7 mouse cellular contexts compared by ENCODE assay signal in the genomic region with DNA sequence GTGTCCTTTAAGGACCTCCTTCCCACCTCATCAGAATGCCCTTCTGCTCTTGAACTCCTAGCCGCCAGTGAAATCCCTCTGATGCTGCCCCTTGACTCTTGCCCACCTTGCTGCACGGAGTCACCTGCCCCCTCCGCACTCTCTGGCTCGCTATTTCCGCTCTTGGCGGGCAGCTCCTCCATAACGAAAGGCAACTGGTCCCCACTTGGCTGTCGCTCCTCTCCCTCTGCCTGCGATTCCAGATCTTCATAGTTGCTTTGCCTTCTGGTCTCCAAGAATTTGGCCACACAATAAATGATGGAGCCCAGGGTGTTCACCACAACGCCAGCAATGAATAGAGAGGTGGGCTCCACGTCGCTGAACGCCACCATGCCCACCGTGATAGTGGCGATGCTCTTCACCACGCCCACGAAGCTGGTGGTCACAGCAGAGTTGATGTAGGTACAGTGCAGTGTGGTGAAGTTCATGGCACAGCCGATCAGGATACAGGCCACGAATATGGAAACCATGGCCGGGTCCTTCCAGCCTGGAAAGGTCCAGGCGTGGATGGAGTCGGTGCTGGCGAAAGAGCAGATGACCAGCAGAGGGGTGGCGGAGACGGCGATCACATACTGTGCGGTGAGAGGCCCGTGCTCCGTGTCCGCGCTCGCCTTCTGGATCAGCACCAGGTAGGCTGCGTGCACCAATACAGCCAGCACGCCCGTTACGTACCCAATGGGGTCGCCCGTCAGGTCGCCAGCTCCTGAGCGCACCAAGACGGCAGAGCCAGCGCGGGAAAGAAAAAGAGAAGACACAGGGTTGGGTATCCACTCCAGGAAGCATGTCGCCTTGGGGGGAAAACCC. TPM values are rescaled to one million over a fixed set of nuclear protein-coding genes. Genes with fewer than 3 reads are reported as not detected.
A peak's percentile ranks its signal among the peaks of the same experiment; 100 is the strongest.
DNase-seq lines count a peak whose midpoint lies in the region; ATAC-seq and TF ChIP-seq lines count a peak whose summit lies in the region.

No protein-coding gene starts in this region.

- peak overlapping the region; percentile 91 for H3K4me2 ChIP-seq in liver, embryonic 11.5 days
- H3K4me2 ChIP-seq in embryonic facial prominence, embryonic 12.5 days (replicated peaks): peak overlapping the region; percentile 100
- peak overlapping the region; percentile 100 for H3K4me2 ChIP-seq in hindbrain, embryonic 12.5 days (replicated peaks)
- peak overlapping the region; percentile 100 for H3K4me2 ChIP-seq in midbrain, postnatal 0 days (ENCODE audit: low read depth, low read length, poor library complexity, severe bottlenecking)

- H3K4me1 ChIP-seq in liver, embryonic 11.5 days (replicated peaks; ENCODE audit: control insufficient read depth, insufficient read depth, low read length): peaks cover 17% of the 10 kb centered on the region
- H3K4me1 ChIP-seq in embryonic facial prominence, embryonic 12.5 days: peaks cover 20% of the 10 kb centered on the region
- peaks cover 31% of the 10 kb centered on the region for H3K4me1 ChIP-seq in hindbrain, embryonic 12.5 days
- H3K4me1 ChIP-seq in midbrain, postnatal 0 days (ENCODE audit: insufficient read depth, low read length): no peaks in the 10 kb centered on the region; the same call in 1 of the 2 replicates

- TF ChIP-seq CTCF in midbrain, postnatal 0 days (IDR thresholded peaks at IDR 0.05): no peak

- H3K27ac ChIP-seq in liver, embryonic 11.5 days (ENCODE audit: low read depth, low read length): peak overlapping the region; percentile 48; the same call in 1 of the 2 replicates
- no peak overlapping the region for H3K27ac ChIP-seq in embryonic facial prominence, embryonic 12.5 days
- no peak overlapping the region for H3K27ac ChIP-seq in hindbrain, embryonic 12.5 days
- no peak overlapping the region for H3K27ac ChIP-seq in midbrain, postnatal 0 days (ENCODE audit: low read depth, low read length)

- no peaks in the 10 kb centered on the region for H3K9me3 ChIP-seq in liver, embryonic 11.5 days (ENCODE audit: control insufficient read depth, low read length)
- H3K9me3 ChIP-seq in embryonic facial prominence, embryonic 12.5 days: no peaks in the 10 kb centered on the region
- H3K9me3 ChIP-seq in hindbrain, embryonic 12.5 days (replicated peaks): no peaks in the 10 kb centered on the region
- H3K9me3 ChIP-seq in midbrain, postnatal 0 days (ENCODE audit: low read length): no peaks in the 10 kb centered on the region

- peak overlapping the region; percentile 63 for H3K9ac ChIP-seq in liver, embryonic 11.5 days (ENCODE audit: low read depth, low read length)
- no peak overlapping the region for H3K9ac ChIP-seq in embryonic facial prominence, embryonic 12.5 days
- H3K9ac ChIP-seq in hindbrain, embryonic 12.5 days: peak overlapping the region; percentile 69; the same call in 1 of the 2 replicates
- H3K9ac ChIP-seq in midbrain, postnatal 0 days (replicated peaks; ENCODE audit: low read length, poor library complexity, severe bottlenecking): no peak overlapping the region

- WGBS in liver, embryonic 11.5 days: 3% methylated on average over 44 of the region's 44 CpGs
- WGBS in embryonic facial prominence, embryonic 12.5 days: 5% methylated on average over 44 of the region's 44 CpGs
- 4% methylated on average over 44 of the region's 44 CpGs for WGBS in hindbrain, embryonic 12.5 days
- 11% methylated on average over 43 of the region's 44 CpGs for WGBS in midbrain, postnatal 0 days

- DNase-seq in liver, embryonic 11.5 days (ENCODE audit: low spot score): peak; percentile 50
- no peak for DNase-seq in liver
- no peak for DNase-seq in midbrain, postnatal 0 days (ENCODE audit: low spot score)
- DNase-seq in spleen, postnatal 10 days (ENCODE audit: low spot score in 2 of 2): no peak

- ATAC-seq in liver, embryonic 11.5 days (replicated peaks; ENCODE audit: low FRiP score): peak; percentile 26; the same call in 1 of the 2 replicates
- no peak for ATAC-seq in embryonic facial prominence, embryonic 12.5 days (ENCODE audit: insufficient number of reproducible peaks, insufficient read depth, low FRiP score, low TSS enrichment)
- no peak for ATAC-seq in hindbrain, embryonic 12.5 days (ENCODE audit: low FRiP score)
- ATAC-seq in midbrain, postnatal 0 days (ENCODE audit: low FRiP score): peak; percentile 24; the same call in 1 of the 2 replicates
- ATAC-seq in activated CD4-positive, CD25-positive, alpha-beta regulatory T cell, adult 4 months: no peak

- H3K4me3 ChIP-seq in liver, embryonic 11.5 days (ENCODE audit: low read depth, low read length): peak overlapping the region; percentile 59
- H3K4me3 ChIP-seq in embryonic facial prominence, embryonic 12.5 days: peak overlapping the region; percentile 62
- H3K4me3 ChIP-seq in hindbrain, embryonic 12.5 days: peak overlapping the region; percentile 61
- H3K4me3 ChIP-seq in midbrain, postnatal 0 days (ENCODE audit: low read depth, low read length): peak overlapping the region; percentile 60

- no peaks in the 10 kb centered on the region for H3K36me3 ChIP-seq in liver, embryonic 11.5 days (ENCODE audit: control insufficient read depth, insufficient read depth, low read length)
- no peaks in the 10 kb centered on the region for H3K36me3 ChIP-seq in embryonic facial prominence, embryonic 12.5 days
- no peaks in the 10 kb centered on the region for H3K36me3 ChIP-seq in hindbrain, embryonic 12.5 days
- H3K36me3 ChIP-seq in midbrain, postnatal 0 days (ENCODE audit: insufficient read depth, low read length): no peaks in the 10 kb centered on the region

- H3K27me3 ChIP-seq in liver, embryonic 11.5 days (replicated peaks; ENCODE audit: control insufficient read depth, insufficient read depth, low read length): peaks cover 49% of the 10 kb centered on the region
- H3K27me3 ChIP-seq in embryonic facial prominence, embryonic 12.5 days: peaks cover 50% of the 10 kb centered on the region
- H3K27me3 ChIP-seq in hindbrain, embryonic 12.5 days: peaks cover 65% of the 10 kb centered on the region
- H3K27me3 ChIP-seq in midbrain, postnatal 0 days (ENCODE audit: insufficient read depth, low read length): peaks cover 40% of the 10 kb centered on the region; the same call in 1 of the 2 replicates

RNA-seq across cellular contexts. Expression of a gene that starts 2.1 kb away (rescaled TPM):
- polyA plus RNA-seq in liver, embryonic 11.5 days (2014; fragmentation: Nextera tagmentation; extraction: Ambion mirVana): 11.5 and 12.8 TPM in 2 replicates
- polyA plus RNA-seq in embryonic facial prominence, embryonic 12.5 days (2016; fragmentation: Nextera tagmentation; extraction: Ambion mirVana): 0.57 and 0.73 TPM in 2 replicates
- polyA plus RNA-seq in hindbrain, embryonic 12.5 days (2016; fragmentation: Nextera tagmentation; extraction: Ambion mirVana): 0.79 and 0.93 TPM in 2 replicates
- 1.4 and 2.8 TPM in 2 replicates for total RNA-seq in midbrain, postnatal 0 days (2014; rRNA removed)
- 2.0 and 2.1 TPM in 2 replicates for polyA plus RNA-seq in midbrain, postnatal 0 days (2015; fragmentation: Nextera tagmentation; extraction: Ambion mirVana)
- not detected for polyA plus RNA-seq in activated CD4-positive, CD25-positive, alpha-beta regulatory T cell, adult 4 months (2017; shearing (Covaris generic))

RNA-seq across cellular contexts. Expression of a gene that starts 58.3 kb away (rescaled TPM):
- 40.8 and 43.8 TPM in 2 replicates for polyA plus RNA-seq in liver, embryonic 11.5 days (2014; fragmentation: Nextera tagmentation; extraction: Ambion mirVana)
- 21.3 and 21.6 TPM in 2 replicates for polyA plus RNA-seq in embryonic facial prominence, embryonic 12.5 days (2016; fragmentation: Nextera tagmentation; extraction: Ambion mirVana)
- 29.3 and 30.1 TPM in 2 replicates for polyA plus RNA-seq in hindbrain, embryonic 12.5 days (2016; fragmentation: Nextera tagmentation; extraction: Ambion mirVana)
- 21.6 and 24.5 TPM in 2 replicates for total RNA-seq in midbrain, postnatal 0 days (2014; rRNA removed)
- 39.5 and 40.2 TPM in 2 replicates for polyA plus RNA-seq in midbrain, postnatal 0 days (2015; fragmentation: Nextera tagmentation; extraction: Ambion mirVana)
- 10 to 100 TPM; 10.7 to 13.0 TPM for polyA plus RNA-seq in activated CD4-positive, CD25-positive, alpha-beta regulatory T cell, adult 4 months (2017; shearing (Covaris generic))

Comparison
In these comparisons a context has a peak if more than half of its experiments do, and no peak if none do; other contexts are left out.
1. ATAC-seq: peak in liver, embryonic 11.5 days (single experiment) and midbrain, postnatal 0 days (single experiment); none in embryonic facial prominence, embryonic 12.5 days (single experiment), hindbrain, embryonic 12.5 days (single experiment) and activated CD4-positive, CD25-positive, alpha-beta regulatory T cell, adult 4 months (single experiment).
2. H3K9ac ChIP-seq: peak in liver, embryonic 11.5 days (single experiment) and hindbrain, embryonic 12.5 days (single experiment); none in embryonic facial prominence, embryonic 12.5 days (single experiment) and midbrain, postnatal 0 days (single experiment).
3. Peak in every context shown above with its lines, with median percentiles within 50 percentile points of each other: H3K4me2 ChIP-seq and H3K4me3 ChIP-seq.